Mouse (Mus musculus) layer of hippocampus, postnatal 10 days (tissue): ENCODE results near the gene Dscaml1. TPM values are rescaled to one million over a fixed set of nuclear protein-coding genes. Genes with fewer than 3 reads are reported as not detected.
A peak's percentile ranks its signal among the peaks of the same experiment; 100 is the strongest.

Source experiments
- DNase-seq, 2 experiments: peaks; one replicate each; pipeline ENCODE4 v3.0.0; 2021; ENCODE audit warnings: low spot score in 2 of 2
- total RNA-seq, 2 experiments: library from RNA; stranded (reverse); gene quantifications; 2 replicates each; pipeline ENCODE4 v1.2.3; 2021

Gene Dscaml1
- total RNA-seq, 2 experiments from 2014 or later = 67.0 to 72.6 TPM

DNA sequence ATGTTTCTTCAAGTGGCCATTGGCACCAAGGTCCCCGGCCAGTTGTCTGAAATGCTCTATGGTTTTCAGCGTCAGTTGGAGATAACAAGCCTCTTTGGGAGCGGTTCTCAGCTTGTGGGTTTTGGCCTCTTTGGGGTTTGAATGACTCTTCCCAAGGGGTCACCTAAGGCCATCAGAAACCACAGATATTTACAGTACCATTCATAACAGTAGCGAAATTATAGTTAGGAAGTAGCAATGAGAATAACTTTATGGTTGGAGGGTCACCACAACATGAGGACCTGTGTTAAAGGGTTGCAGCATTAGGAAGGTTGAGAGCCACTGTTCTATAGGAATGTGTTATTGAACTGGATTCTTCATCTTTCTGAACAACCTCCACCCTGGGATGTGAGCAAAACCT, 24.9 kb downstream of the Dscaml1 start:
- DNase-seq = no peak

DNA sequence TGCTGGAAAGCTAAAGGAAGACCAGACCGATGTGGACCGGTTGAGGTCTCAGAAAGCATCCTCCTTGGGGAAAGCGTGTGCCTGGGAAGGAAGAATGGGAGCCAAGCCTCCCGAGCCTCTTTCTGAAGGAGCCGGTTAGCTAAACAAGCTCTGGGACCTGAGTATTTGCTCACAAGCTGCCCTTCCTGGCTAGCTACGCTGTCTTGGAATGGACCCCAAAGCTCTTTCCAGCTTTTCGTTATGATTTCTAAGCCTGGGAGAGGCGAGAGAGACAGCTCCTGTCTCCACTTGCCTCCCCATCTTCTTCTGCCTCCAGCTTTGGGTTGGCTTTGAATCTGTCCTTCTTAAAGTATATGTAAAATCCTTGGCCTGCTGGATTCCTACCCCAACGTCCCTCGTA, 27.6 kb downstream of the Dscaml1 start:
- DNase-seq = no peak

DNA sequence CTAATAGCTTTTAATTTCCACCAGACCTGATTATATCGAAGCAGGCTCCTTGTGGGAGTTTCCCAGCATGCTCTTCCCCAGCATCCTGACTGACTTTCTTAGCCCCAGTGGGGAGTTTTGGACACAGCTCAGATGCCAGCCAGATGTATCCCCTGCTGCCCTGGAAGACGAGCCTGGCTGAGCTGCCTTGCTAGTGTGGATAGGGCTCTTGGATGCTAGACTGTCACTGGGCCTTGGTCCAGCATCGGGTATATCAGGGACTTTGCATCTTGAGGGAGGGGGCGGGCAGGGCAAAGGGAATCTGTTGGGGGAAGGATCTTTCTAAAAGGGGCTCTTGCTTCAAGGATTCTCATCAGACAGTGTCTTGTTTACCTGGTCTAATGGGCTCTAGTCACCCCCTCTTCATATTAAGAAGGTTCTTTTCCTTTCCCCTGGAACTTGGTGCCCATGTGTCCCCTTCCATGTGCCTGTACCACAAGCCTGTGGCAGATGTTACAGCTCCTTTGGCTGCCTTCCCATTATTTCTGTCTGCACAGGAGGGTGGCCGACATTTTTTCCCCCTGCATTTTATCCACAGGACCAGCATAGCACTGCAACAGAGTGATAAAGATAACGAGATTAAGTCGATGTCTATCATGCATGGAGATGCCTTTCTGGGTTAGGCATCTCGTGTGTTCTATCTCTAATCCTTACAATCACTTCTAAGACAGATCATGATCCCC, 28.6 kb downstream of the Dscaml1 start:
- no peak for DNase-seq

DNA sequence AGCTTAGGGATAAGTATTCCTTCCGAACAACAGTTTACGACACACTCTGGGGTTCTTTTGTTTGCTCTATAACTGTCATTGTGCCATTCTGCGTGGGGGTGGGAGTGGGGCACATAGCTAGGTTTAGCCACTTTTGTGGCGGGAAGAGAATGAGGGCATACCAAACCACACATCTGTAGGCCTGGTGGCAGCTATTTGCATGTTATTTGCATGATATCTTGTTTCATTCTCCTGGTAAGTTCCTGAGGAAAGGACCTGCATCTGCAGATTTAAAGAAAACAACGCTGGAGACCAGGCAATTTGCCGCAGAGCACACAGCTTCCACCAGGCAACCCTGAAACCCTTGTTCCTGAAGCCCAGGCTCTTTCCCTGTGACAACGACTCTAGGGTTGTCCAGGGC, 30.8 kb downstream of the Dscaml1 start:
- DNase-seq = no peak

DNA sequence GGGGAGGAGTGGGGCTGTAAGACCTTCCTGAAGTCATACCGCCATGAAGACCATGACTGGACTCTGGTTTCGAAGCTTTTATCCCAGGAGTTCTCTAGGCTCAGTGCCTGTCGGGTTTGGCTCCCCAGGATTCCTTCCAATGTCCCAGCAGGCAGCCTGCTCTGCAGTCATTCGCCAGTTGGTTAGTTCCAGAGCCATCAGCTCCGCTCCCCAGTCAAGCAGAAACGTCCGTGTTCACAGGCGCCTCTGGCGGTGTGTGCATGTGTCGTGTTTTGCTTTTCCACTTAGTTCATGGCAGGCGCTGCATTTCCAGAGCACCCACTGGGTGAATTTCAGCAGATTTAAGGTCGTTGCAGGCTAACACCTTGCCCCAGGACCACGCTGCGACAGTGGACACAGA, 31.9 kb downstream of the Dscaml1 start:
- DNase-seq = peak; percentile 47 to 58

DNA sequence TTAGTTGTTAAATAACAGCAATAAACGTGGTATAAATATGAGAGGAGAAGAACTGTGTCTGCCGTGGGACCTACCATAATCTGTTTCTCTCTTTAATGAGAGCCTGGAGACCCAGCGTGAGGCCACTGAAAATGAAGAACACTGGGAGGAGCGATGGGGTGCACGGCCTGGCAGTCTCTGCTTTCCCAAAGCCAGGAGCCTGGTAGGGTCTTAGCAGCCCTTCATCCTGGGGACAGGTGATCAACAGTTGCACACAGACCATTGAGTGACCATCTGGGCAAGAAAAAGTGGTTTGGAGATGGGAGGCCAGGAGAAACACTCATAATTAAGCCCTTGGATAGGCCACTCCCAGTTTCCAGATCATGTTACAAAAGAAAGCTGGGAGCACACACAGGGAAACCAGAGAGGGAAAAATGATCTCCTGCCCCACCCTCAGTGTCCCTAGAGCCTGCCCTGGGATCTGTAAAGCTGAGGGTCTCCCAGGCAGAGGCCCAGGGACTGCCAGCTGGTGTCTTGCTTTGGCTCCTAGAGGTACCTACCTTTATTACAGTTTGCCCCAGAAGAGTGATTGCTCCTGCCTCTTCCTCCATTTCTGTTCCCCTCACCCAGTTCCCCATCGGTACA, 39.1 kb downstream of the Dscaml1 start:
- DNase-seq = no peak

DNA sequence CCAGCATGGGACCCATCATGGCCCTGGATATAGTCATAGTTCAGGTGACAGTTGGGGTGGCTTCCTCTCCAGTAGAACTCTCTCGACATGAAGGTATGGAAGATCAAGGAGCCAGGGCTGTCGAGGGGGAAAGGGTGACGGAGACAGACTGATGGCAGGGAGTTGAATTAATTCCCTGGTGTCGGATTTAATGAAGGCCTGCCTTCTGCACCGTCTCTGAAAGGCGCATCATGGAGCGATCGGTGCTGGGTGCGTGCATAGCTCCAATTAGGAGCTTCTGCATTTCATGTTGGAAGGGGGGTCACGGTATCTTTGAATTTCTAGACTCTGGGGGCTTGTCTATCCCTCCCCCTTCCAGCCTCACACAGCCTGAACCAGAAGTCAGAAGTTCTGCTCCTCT, 41.8 kb downstream of the Dscaml1 start:
- DNase-seq = no peak

DNA sequence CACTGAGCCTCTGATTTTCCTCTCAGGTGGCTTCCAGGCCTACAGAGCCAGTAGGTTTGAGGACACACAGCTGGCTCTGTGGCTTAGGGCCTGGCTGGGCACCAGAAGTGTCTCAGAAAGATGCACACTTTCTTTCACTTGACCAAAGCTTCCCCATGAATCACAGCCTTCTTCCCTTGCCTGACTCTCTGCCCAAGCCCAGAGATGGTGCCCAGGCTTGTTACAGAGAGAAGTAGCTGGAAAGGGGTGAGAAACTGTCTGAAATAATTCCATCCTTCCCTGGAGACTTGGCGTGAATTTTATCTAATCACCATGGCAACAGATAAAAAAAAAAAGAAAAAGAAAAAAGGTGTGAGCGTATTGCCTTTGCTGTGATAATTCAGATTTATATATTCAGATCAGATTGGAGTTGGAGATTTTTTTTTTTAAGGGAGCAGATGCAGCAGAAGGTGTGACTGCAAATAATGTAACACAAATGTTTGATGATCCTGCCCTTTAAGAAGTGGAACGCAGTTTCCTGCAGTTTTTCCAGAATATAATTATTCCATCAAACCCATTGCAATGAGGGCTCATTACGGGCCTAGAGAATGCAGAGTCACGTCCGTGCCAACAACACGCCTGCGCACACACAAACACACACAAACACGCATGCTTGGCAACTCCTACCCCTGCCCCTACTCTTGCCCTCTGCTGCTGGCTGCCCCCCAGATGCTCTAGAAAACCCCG, 44.5 kb downstream of the Dscaml1 start:
- DNase-seq = peak; percentile 42 to 62

DNA sequence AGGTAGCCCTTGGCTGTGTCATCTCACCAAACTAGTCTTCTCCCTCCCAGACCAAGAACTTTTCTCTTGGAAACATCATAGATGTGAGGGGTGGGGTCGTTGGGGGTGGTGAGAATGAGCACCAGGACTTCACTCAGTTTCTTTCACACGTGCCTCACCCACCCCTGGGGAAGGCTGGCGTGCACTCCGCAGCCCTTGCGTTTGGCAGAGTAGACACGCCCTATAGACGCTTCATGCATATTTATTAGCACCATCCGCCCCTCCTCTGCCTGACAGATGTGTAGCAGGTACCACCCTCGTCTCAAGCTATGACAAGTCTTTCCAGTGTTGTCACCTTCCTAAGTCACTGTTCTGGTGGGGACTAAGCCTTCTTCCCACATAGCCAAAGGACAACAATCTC, 45.3 kb downstream of the Dscaml1 start:
- no peak for DNase-seq

DNA sequence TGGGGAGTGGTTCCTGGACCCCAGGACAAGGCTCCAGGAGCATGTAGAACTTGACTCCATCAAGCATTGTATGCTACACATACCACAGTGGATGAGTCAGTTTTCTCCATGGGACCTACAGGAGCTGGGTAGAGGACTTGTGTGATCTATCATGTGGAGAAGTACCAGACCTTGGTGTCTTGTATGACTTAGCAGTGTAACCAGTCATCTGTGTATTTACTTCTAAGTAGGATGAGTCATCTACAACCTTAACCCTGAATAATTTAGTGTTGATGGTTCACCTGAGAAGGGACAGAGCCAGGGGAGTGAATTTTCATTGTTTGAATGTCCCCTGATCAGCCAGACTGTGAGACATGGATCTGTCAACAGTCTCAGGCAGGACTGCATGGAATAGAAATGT, 48.4 kb downstream of the Dscaml1 start:
- no peak for DNase-seq

DNA sequence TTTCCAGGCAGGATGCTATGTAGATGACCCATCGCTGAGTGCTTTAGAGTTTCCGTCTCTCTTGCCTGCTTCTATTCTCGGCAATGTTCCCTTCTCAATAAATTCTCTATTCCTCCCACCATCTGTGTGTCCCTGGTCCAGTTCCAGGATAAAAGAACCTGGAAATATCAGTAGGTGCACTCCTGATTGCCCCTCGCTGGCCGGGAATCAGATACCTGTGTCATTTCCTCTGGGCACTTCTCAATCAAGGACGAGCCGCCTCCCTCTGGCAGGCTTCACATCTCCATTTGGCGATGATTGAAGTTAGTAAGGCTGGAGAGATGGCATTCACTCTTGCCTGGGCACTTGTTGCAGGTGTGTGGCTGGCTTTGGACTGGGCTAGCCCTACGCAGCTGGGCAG, 54.5 kb downstream of the Dscaml1 start:
- no peak for DNase-seq

DNA sequence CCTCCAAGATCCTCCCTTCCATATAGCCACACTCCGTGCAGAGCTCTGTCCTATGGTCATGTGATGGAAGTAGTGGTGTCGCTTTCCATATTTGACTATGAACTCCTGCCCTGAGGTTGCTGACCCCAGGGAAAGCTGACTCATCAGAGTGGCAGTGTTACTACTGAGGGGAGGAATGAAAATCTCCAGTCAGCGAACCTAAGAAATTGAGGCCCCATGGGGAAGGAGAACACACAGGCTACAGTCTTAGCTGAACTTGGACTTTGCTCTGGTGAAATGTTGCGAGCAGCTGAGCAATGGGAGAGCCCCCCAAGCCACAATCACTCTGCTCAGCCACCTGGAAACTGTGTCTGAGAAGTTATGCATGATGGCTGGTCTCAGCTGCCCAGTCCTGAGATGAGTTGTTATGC, 60.2 kb downstream of the Dscaml1 start:
- no peak for DNase-seq

DNA sequence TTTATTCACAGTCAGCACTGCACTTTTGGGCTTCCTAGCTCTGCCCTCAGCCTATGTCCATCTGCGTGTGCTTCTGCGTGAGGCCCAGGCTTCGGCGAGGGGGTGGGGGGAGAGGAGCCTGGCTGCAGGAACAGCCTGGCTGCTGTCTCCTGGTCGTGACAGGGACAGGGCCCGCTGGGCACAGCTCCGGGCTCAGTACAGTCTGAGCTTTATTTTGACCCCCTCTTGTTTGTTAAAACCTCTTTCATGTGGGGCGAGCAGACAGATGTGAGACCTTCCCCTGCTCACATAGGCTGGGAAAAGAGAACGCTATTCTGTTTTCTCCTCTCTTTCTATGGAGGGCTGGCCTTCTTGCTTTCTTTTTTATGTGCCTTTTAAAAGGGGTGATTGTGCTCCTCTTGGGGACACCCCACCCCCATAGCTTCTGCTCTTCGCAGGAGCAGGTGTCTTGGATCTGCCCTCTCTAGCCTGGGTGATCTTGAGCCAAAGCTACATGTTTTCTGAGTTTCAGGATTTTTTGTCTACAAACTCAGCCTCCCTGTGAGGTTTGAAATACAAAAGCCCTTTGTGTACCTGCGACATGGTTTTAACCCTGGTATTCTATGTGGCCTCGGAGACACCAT, 60.9 kb downstream of the Dscaml1 start:
- no peak for DNase-seq

DNA sequence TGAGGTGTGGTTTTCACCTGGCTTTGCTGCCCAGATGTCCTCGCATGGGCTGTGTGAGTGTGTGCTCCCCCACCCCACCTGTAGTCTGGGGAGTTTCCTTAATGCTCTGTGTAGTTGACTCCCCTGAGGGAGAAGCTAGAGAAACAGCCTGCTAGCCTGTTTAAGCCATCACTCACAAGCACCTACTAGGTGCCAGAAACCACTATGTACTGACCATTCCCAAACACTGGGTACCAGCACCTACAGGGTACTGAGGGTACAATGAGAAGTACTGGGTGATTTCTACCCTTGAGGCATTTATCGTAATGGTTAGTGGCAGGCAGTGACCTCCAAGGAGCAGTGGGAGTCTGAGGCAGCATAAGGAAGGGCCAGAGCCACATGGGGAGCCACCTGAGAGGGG, 64.5 kb downstream of the Dscaml1 start:
- no peak for DNase-seq

DNA sequence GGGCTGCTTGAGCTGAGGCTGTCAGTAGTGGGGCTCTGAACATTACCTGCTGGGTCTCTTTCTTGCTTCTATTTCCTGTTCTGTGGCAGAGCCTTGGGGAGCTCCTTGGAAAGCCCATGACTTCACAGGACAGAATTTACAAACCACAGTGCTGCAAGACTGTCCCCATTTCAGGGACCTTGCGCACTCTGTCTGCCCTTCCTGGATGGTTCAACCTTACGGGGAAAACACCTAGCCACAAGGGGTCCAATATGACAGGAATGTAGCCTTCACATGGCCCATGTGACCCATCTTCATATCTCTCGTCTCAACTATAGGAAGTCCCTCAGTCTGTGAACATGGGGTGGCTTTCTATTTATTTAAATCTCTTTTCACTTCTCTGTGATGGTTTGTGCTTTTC, 68.5 kb downstream of the Dscaml1 start:
- DNase-seq = no peak

DNA sequence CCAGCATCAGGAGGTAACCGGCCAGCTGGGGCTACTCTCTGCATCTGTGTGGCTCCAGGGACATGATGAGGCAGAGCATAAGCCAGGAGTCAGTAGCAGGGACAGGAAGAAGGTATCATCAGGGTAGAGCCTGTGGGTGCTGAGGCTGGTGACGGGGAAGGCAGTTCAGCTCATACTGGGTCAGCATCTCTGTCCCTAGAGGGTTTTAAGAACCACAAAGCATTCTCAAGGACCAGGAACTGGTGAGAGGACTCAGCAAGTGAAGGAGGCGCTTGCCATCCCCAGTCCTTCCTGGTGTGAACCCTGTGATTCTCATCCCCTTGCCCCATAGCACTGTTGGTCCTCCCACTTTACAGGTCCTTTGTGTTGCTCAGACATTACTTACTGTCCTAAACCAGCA, 69.9 kb downstream of the Dscaml1 start:
- no peak for DNase-seq

DNA sequence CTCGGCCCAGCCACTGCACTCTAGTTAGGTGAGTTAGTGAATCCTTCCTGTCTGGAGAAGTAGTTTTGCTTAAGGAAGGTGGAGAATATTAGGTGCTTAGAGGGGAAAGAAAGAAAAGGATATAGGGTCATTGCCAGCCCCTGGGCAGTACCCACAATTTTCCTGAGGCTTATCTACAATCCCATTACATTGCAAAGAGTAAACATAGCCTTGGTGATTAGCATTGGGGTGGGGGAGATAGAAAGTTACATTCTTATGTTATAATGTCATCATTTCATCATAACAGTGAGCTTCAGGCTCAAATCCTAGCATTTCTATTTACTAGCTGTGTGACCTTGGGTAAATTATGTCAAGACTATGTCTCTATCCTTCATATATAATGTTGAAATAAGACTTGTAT, 70.5 kb downstream of the Dscaml1 start:
- DNase-seq = no peak

DNA sequence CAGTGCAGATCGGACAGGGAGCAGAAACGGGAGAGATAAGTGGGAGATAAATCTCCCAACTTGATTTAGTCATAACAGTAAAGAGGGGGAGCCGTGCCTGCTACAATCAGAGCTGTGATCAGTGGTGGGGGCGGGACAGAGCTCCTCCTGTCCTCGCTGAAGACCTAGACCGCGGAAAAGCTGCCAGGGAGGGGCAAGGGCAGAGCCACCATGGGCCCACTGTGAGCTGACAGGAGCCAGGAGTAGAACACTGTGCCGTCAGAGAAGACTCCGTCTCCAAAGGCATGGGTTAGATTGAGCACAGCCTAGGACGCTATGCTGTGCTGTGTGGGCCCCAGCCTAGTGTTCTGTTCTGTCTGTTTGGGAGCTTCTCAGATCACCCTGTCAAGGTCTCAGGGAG, 72.8 kb downstream of the Dscaml1 start:
- DNase-seq = no peak

DNA sequence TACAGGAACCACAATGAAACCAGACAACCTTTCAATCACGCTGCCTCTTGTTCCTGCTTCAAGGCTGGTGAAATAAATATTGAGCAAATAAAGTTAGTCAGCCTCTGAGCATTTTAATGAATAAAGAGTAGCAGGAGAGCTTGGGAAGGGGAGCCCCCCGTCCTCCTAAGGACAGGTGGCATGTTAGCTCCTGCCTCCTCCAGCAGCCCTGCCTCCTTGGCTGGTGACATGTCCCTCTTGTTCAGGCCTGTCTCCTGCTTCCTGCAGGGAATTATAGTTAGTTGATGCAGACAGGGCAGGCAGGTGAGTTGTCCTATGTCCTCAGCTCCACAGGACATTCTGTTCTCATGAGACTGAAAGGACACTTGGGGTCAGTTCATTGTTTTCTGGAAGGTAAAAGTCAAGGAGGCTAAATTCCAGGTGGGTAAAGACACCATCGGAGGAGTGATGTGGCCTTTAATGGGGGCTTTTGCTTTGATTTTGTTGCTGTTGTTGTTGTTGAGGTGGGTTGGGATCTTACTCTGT, 73.7 kb downstream of the Dscaml1 start:
- no peak for DNase-seq

DNA sequence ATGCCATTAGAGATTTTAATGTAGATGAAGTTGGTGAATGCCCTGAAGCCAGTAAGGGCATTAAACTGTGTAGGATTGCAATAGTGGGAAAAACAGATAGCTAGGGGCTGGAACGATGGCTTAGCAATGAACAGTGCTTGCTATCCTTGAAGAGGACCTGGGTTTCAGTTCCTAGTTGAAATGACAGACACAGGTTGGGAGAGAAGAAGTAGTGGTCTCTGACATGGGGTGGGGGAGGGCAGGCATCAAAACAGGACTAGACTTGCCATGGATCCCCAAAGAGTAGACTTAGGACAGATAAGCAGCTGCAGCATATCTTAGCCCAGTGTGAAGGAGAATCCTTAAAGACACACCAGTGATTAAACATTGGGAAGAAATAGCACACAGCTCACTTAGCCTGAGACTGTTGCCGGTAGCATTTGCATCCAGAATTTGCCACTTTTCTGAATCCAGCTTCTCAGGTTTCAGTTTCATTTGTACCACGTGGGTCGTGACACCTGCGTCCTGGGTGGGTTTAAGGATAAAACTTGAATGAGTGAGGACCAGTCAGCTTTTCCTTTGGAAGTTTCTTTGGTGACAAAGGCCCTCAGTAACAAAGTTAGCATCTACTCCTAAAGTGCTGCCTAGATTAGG, 75.0 kb downstream of the Dscaml1 start:
- no peak for DNase-seq

DNA sequence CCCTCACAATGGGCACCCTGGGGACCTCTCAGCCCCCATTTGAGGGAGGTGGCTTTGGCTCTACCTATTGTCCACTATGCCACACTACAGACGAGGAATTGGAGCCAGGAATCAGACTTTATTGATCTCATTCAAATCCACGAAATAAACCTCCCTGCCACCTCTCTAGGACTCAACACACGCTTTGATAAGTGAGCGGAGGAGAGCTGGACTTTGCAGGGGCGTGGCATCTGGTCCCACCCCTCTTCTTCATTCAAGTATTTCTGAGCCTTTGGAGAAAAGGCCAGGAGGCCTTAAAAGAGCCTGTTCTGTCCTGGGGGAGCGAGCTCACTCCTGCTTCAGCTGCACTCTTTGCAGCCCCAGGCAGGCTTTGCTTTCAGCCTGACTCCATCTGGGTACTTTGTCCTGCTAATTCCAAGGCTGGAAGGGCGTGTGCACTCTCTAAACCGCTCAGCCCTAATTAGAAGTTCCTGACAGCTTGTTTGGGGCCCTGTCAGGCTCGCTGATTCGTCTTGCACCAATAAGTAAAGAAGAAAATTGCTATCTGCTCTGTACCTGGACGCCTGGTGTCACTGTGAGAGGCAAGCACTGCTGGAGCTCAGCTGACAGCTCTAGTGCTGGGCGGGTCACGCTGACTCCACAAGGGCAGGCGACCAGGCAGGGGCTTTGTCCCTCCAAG, 75.7 kb downstream of the Dscaml1 start:
- no peak for DNase-seq
